Mouse (Mus musculus) E14TG2a.4 (cell line): ENCODE measurements around the gene Pax8.

Source experiments
- H3K27me3 ChIP-seq: 2 replicates; pipeline ENCODE4 v1.6.1; 2014; ENCODE audit warnings: low read length, control low read depth; ENCODE audit not compliant: insufficient read depth
- H3K36me3 ChIP-seq: 2 replicates; pipeline ENCODE4 v1.6.1; 2014; ENCODE audit warnings: low read length, control low read depth; ENCODE audit not compliant: insufficient read depth
- H3K4me1 ChIP-seq: replicated peaks from 2 replicates; pipeline ENCODE4 v1.6.1; 2014; ENCODE audit warnings: low read depth, low read length, control low read depth
- H3K4me3 ChIP-seq: replicated peaks from 2 replicates; pipeline ENCODE4 v1.5.1; 2014; ENCODE audit warnings: mild to moderate bottlenecking, low read length
- H3K9me3 ChIP-seq: 2 replicates; pipeline ENCODE4 v1.6.1; 2014; ENCODE audit warnings: low read length, control low read depth
- CTCF ChIP-seq: conservative IDR thresholded peaks from 2 replicates; pipeline ENCODE4 v1.5.1; 2014; ENCODE audit warnings: low read length
- NANOG ChIP-seq: IDR thresholded peaks from 2 replicates; pipeline ENCODE4 v1.6.1; 2014; ENCODE audit warnings: borderline replicate concordance, low read length, mixed read lengths
- POU5F1 ChIP-seq: IDR thresholded peaks from 2 replicates; pipeline ENCODE4 v1.6.1; 2014; ENCODE audit warnings: low read length, borderline replicate concordance

Pax8 gene

GRCm38 (mm10) chr2:24434670-24435069 lies 40.7 kb downstream of the Pax8 start:
- Histone ChIP-seq H3K4me3 (no peak overlapping the region), H3K27me3 (peaks cover 3% of the 10 kb centered on the region; the same call in 1 of the 2 replicates), H3K4me1 (peaks cover 16% of the 10 kb centered on the region), H3K36me3 (no peaks in the 10 kb centered on the region), H3K9me3 (no peaks in the 10 kb centered on the region)
- TF ChIP-seq POU5F1: no peak
- TF ChIP-seq CTCF: no peak
- no peak for TF ChIP-seq NANOG

GRCm38 (mm10) chr2:24429806-24430205 lies 45.6 kb downstream of the Pax8 start:
- Histone ChIP-seq H3K36me3 (no peaks in the 10 kb centered on the region; the same call in 1 of the 2 replicates), H3K9me3 (no peaks in the 10 kb centered on the region), H3K4me3 (no peak overlapping the region), H3K27me3 (peaks cover under 1% of the 10 kb centered on the region; the same call in 1 of the 2 replicates), H3K4me1 (no peaks in the 10 kb centered on the region)
- TF ChIP-seq POU5F1 (no peak), CTCF (no peak), NANOG (no peak)

- no peak overlapping the region for H3K4me3 ChIP-seq
- TF ChIP-seq POU5F1 (no peak), CTCF (no peak), NANOG (no peak)
- no peaks in the 10 kb centered on the region for H3K9me3 ChIP-seq
- no peaks in the 10 kb centered on the region; the same call in 1 of the 2 replicates for H3K27me3 ChIP-seq
- no peaks in the 10 kb centered on the region; the same call in 1 of the 2 replicates for H3K36me3 ChIP-seq
- H3K4me1 ChIP-seq: peaks cover 2% of the 10 kb centered on the region; the same call in 1 of the 2 replicates
These were observed 47.3 kb downstream of the Pax8 start for GRCm38 (mm10) chr2:24427866-24428675.

GRCm38 (mm10) chr2:24425630-24426029 lies 49.8 kb downstream of the Pax8 start:
- TF ChIP-seq NANOG (no peak), POU5F1 (no peak), CTCF (no peak)
- Histone ChIP-seq H3K36me3 (peaks cover 6% of the 10 kb centered on the region), H3K9me3 (peaks cover 5% of the 10 kb centered on the region; the same call in 1 of the 2 replicates), H3K27me3 (no peaks in the 10 kb centered on the region; the same call in 1 of the 2 replicates), H3K4me3 (no peak overlapping the region), H3K4me1 (peaks cover 8% of the 10 kb centered on the region)

- Histone ChIP-seq H3K4me1 (peaks cover 8% of the 10 kb centered on the region), H3K27me3 (no peaks in the 10 kb centered on the region), H3K9me3 (peaks cover 5% of the 10 kb centered on the region; the same call in 1 of the 2 replicates), H3K36me3 (peaks cover 7% of the 10 kb centered on the region), H3K4me3 (no peak overlapping the region)
- no peak for TF ChIP-seq POU5F1
- no peak for TF ChIP-seq NANOG
- no peak for TF ChIP-seq CTCF
These were observed 52.6 kb downstream of the Pax8 start for GRCm38 (mm10) chr2:24422815-24423214.

- H3K4me3 ChIP-seq: no peak overlapping the region
- peaks cover 12% of the 10 kb centered on the region for H3K27me3 ChIP-seq
- H3K4me1 ChIP-seq: peaks cover 8% of the 10 kb centered on the region
- H3K36me3 ChIP-seq: peaks cover 7% of the 10 kb centered on the region; the same call in 1 of the 2 replicates
- TF ChIP-seq CTCF: no peak
- no peak for TF ChIP-seq NANOG
- TF ChIP-seq POU5F1: no peak
- H3K9me3 ChIP-seq: peaks cover 5% of the 10 kb centered on the region; the same call in 1 of the 2 replicates
These were observed 54.1 kb downstream of the Pax8 start for GRCm38 (mm10) chr2:24421211-24421863.

- Histone ChIP-seq H3K36me3 (peaks cover 7% of the 10 kb centered on the region; the same call in 1 of the 2 replicates), H3K4me1 (peaks cover 1% of the 10 kb centered on the region; the same call in 1 of the 2 replicates), H3K9me3 (peaks cover 5% of the 10 kb centered on the region; the same call in 1 of the 2 replicates), H3K4me3 (no peak overlapping the region), H3K27me3 (peaks cover 19% of the 10 kb centered on the region)
- TF ChIP-seq POU5F1: no peak
These were observed 57.8 kb downstream of the Pax8 start for GRCm38 (mm10) chr2:24417564-24417963.

- Histone ChIP-seq H3K36me3 (peaks cover 7% of the 10 kb centered on the region; the same call in 1 of the 2 replicates), H3K9me3 (peaks cover 5% of the 10 kb centered on the region; the same call in 1 of the 2 replicates), H3K4me1 (no peaks in the 10 kb centered on the region), H3K27me3 (peaks cover 21% of the 10 kb centered on the region), H3K4me3 (no peak overlapping the region)
- TF ChIP-seq NANOG (no peak), POU5F1 (no peak), CTCF (no peak)
These were observed 58.3 kb downstream of the Pax8 start for GRCm38 (mm10) chr2:24417106-24417505.
